Mouse (Mus musculus): ENCODE measurements at regions not wholly inside any gene's neighbourhood (a gene's known extent, or its start where the extent isn't known, plus 50 kb on each side); places are given as distances from the start of the nearest gene placed in this dataset.

GRCm38 (mm10) chr10:17529851-17530509 is 193.0 kb upstream of the Cited2 start:
- TF ChIP-seq FLI1 (IDR thresholded peaks at IDR 0.05; ENCODE audit: low read length) (no peak), GATA1 (IDR thresholded peaks at IDR 0.05; ENCODE audit: borderline replicate concordance, low read length) (no peak)

All from megakaryocyte, embryonic 14.5 days (primary cell).